Mouse (Mus musculus): ENCODE measurements at regions not wholly inside any gene's neighbourhood (a gene's known extent, or its start where the extent isn't known, plus 50 kb on each side); places are given as distances from the start of the nearest gene placed in this dataset.

- no peak for DNase-seq (ENCODE audit: low spot score in 2 of 2)
Measured at GRCm38 (mm10) chr1:169332165-169332564, 199.1 kb downstream of the Nuf2 start.

GRCm38 (mm10) chr1:169313241-169313640 lies 218.0 kb downstream of the Nuf2 start:
- DNase-seq (ENCODE audit: low spot score in 2 of 2): no peak

DNA sequence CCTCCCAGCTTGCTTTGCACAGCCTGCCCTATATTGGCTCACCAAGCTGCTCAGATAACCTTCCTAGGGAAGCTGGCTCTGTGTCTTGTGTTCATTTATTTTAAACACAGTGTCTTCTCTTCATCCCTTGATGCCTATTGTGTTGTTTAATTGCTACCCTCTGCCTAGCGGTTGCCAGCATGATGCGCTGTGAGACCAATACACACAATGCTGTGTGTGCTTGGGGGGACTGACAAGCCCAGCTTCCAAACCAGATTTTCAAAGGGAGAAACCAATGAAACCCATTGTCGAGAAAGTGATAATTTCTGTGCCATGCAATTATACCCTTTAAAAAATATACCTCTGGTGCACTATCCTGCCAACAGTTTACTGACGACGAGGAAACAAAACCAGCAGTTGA lies 247.8 kb downstream of the Nuf2 start:
- DNase-seq (ENCODE audit: low spot score in 2 of 2): no peak

DNA sequence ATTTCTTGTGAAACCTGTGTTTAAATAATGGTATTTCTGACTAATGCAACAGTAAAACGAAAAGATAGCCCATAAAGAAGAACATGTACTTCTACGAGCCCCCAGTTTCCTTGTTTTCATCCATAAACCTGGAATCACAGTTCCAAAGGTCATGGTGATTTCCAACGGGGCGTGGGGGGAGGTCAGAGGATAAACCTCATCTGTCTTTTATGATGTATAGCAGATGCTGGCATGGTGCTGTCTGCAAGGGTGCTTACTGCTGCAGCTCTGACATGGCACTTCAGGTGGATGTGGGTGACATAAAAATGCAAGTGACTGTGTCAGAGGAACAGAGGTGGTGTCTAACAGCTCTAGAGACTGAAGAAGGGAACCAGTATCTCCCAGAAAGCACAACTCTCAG lies 260.5 kb downstream of the Nuf2 start:
- no peak for DNase-seq (ENCODE audit: low spot score in 2 of 2)

GRCm38 (mm10) chr1:169263984-169264660 lies 267.1 kb downstream of the Nuf2 start:
- DNase-seq (ENCODE audit: low spot score in 2 of 2): no peak

GRCm38 (mm10) chr1:169254250-169254937 lies 276.9 kb downstream of the Nuf2 start:
- no peak for DNase-seq (ENCODE audit: low spot score in 2 of 2)

DNA sequence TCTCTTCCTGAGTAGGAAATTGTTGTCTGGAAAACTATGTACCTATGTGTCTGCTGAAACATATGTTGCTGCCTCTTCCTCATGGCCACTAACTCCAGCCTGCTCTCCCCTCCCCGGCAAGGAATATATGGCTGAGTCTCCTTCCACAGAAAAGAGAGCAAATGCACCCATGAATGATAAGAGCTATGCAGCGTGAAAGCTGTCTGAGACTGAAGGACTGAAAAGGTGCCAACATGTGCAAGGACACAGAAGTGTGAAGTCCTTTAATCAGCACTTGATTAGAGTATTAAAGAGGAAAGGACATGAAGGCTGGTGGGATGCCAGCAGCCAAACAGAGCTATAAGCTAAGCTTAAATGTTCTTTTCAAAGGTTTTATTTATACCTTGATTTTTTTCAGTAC lies 279.1 kb downstream of the Nuf2 start:
- DNase-seq (ENCODE audit: low spot score in 2 of 2): no peak

DNA sequence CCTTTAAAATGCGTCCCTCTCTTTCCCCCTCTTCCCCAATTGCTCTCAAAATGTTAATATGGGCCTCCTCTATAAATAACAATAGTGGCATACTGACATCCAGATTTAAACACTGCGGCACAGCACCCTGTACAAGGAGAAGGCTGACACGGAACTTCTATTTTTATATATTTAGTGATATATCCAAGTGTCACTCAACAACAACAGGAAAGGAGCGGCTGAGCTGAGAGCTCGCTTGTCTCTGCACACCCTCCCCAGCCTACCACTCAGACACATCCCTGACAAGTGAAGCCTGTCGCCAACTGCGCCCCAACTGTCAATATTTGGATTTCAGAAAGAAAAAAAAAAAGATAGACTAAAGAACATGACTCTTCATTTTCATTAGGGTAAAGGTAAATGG lies 282.2 kb downstream of the Nuf2 start:
- DNase-seq (ENCODE audit: low spot score in 2 of 2): no peak

DNA sequence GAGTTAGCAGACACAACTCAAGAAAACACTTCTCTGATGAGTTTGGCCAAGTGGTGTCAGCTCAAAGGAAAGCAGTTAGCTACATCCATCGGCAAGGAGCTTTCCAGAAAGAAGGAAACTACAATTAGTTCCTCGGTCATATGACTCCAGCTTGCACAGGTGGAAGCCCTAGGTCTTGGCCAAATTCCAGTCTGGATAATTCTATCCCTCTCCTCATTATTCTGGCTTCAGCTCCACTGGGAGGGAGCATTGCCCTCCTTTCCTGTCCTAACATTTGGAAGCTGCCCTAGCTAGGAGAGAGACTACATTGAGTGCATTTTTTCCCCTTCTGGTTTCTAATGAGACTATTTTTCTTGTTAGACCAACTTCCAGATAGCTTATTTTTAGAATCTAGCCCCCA lies 290.9 kb downstream of the Nuf2 start:
- no peak for DNase-seq (ENCODE audit: low spot score in 2 of 2)

DNA sequence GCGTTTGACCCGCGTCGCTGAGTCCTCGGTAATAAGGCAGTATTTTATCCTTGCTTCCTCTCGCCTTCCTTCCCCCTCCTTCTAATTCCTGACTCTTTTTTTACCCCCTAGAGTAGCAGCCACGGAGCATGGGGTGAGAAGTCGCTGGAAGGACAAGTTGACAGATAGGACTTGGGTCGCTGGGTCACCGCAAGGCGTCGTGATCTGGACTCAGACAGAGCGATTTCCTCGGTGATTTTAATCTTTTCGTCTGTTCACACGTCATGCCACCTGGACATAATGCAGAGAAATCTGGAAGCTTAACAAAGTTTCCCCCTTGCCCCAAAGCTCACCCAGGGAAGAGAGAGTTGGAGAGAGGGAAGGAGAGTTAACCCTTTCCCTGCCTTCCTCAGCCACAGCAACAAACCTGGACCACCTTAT lies 292.6 kb downstream of the Nuf2 start:
- DNase-seq (ENCODE audit: low spot score in 2 of 2): no peak

DNA sequence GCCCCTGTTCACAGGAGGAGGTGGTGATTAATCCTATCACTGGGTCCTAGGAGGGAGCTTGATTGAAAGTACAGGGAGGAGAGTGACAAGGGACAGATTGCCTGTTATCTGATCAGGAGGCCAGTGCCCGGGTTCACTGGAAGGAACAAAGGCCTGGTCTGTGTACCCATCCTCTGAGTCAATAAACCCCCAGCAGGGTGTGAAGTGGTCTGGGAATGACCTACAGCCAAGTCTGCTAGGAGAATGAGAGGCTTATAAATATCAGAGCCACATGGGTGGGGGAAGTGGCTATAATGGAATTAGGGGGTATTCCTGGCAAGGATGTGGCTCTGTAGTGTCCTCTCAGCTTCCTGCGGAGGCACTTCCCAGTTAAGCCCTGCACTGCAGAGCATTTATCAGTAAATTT lies 296.0 kb downstream of the Nuf2 start:
- DNase-seq (ENCODE audit: low spot score in 2 of 2): no peak

DNA sequence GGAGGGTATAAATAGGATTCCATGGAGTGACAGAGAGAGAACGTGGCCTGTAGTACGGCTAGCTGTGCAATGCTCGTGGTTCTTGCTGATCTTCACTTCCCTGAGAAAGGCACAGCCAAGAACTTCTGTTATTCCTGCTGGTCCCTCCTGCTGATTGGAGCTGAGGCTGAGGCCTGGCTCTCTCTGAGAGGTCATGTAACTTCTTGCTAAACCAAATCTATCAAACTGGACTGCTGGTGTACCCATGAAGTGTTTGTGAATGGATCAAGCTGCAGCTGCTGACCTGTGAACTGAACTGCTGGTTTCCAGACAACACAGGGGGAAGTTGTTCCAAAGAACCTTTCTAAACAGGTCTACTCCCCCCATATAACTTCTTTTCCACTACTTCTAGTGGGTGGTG lies 297.9 kb downstream of the Nuf2 start:
- DNase-seq (ENCODE audit: low spot score in 2 of 2): no peak

DNA sequence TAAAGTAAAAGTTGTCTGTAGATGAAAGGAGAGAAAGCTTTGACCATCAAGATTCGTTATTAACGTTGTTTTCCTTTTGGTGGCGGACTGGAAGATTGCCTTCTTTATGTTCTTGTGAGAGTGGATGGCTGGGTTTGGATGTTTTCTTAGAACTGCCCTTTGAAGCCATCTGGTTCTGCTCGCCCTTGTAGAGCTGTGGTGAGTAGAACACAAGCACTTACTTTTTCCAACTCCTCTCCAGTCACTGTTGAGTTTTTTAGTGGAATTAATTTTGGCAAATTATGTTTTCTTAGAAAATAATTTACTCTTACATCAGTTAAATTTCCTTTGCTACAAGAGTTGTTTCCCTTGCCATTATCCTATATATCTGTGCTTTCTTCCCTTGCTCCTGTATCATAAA lies 301.2 kb downstream of the Nuf2 start:
- DNase-seq (ENCODE audit: low spot score in 2 of 2): no peak

GRCm38 (mm10) chr1:169224431-169224830 lies 306.8 kb downstream of the Nuf2 start:
- no peak for DNase-seq (ENCODE audit: low spot score in 2 of 2)

GRCm38 (mm10) chr1:169187658-169188057 lies 343.6 kb downstream of the Nuf2 start:
- DNase-seq (ENCODE audit: low spot score in 2 of 2): no peak

GRCm38 (mm10) chr1:169170405-169170804 lies 360.9 kb downstream of the Nuf2 start:
- DNase-seq (ENCODE audit: low spot score in 2 of 2): no peak

GRCm38 (mm10) chr1:169168033-169168432 lies 363.2 kb downstream of the Nuf2 start:
- DNase-seq (ENCODE audit: low spot score in 2 of 2): no peak

- no peak for DNase-seq (ENCODE audit: low spot score in 2 of 2)
Measured at GRCm38 (mm10) chr1:169166041-169166850, 365.0 kb downstream of the Nuf2 start.

- no peak for DNase-seq (ENCODE audit: low spot score in 2 of 2)
Measured at GRCm38 (mm10) chr1:169160858-169161257, 370.4 kb downstream of the Nuf2 start.

GRCm38 (mm10) chr1:169160220-169160619 lies 371.0 kb downstream of the Nuf2 start:
- DNase-seq (ENCODE audit: low spot score in 2 of 2): no peak

DNA sequence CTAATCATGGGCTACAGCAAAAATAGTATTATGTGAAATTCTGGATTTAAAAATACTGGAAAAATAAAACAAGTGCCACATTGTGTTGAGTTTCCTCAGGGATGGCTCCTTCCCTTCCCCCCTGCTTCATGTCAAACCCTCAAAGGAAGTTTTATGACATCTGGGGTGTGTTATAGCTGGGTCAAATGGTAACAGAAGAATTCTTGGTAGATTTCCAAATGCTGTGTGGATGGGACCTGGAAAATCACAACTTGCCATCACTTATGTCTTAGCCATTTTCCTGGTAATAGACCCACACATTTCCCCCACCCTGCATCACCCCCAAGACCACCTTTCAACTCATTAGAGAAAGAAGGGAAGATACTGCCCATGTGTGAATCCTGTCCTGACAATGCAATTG lies 371.5 kb downstream of the Nuf2 start:
- no peak for DNase-seq (ENCODE audit: low spot score in 2 of 2)

DNA sequence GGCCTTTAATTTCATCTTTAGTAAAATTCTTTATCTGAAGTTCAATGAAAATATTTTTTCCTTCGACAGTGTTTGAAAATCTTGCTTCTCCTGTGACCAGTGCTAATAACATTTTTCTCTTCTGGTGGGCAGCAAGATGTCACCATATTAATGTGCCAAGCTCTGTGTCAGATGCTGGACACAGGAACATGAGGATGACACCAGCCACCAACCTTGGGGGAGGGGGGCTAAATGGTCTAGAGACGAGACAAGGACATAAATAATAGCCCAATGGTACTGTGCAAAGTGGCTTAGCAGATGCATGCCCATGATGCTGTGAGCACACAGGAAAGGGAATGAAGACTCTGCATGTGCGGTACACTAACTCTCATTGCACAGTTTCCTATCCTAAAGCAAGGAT lies 373.8 kb downstream of the Nuf2 start:
- DNase-seq (ENCODE audit: low spot score in 2 of 2): no peak

DNA sequence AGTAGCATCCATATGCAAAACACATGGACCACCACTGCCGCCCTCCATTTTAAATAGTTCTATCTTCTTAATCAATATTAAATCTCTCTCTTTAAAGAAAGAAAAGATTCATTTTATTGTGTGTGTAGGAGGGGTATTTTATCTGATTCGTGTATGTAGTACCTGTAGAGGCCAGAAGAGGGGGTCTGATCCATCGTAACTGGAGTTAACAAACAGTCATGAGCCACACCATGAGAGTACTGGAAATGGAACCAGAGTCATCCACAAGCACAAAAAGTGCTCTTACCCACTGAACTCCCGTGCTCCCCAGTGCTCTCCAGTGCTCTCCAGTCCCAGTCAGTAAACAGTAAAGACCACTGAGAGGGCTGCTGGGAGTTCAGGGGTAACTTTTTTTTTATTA lies 374.4 kb downstream of the Nuf2 start:
- DNase-seq (ENCODE audit: low spot score in 2 of 2): no peak

Measured in cerebellum, postnatal 4 days (tissue).